Mouse (Mus musculus) heart, postnatal 4 days (tissue): ENCODE measurements around the gene Ttll9. TPM values are rescaled to one million over a fixed set of nuclear protein-coding genes. Genes with fewer than 3 reads are reported as not detected.

Source experiments
- DNase-seq: peaks from one replicate; pipeline ENCODE4 v3.0.0; 2021
- total RNA-seq, 2 experiments: library from RNA; stranded (reverse); gene quantifications; 2 replicates each; pipeline ENCODE4 v1.2.3; 2021

The Ttll9 gene
- total RNA-seq, 2 experiments from 2014 or later: not detected

GRCm38 (mm10) chr2:153051537-153051936, 89.3 kb downstream of the Ttll9 start:
- no peak for DNase-seq

- no peak for DNase-seq
Observed at GRCm38 (mm10) chr2:153052700-153053351, 90.5 kb downstream of the Ttll9 start.

- no peak for DNase-seq
Observed at GRCm38 (mm10) chr2:153053896-153054295, 91.6 kb downstream of the Ttll9 start.

- no peak for DNase-seq
Observed at GRCm38 (mm10) chr2:153055270-153055920, 93.1 kb downstream of the Ttll9 start.

Other genes starting within 250 kb of the Ttll9 start
- gene Id1, start 226.2 kb upstream of the Ttll9 start, total RNA-seq: 10 to 100 TPM; 71.8 to 76.6 TPM
- 10 to 100 TPM; 13.7 to 15.1 TPM for gene Cox4i2, start 208.3 kb upstream of the Ttll9 start, total RNA-seq
- gene Bcl2l1, start 130.8 kb upstream of the Ttll9 start, total RNA-seq: 10 to 100 TPM; 39.0 to 45.0 TPM
- gene Tpx2, start 114.5 kb upstream of the Ttll9 start, total RNA-seq: 10 to 100 TPM; 42.4 to 51.9 TPM
- gene Mylk2, start 51.1 kb upstream of the Ttll9 start, total RNA-seq: under 1 TPM; 0.26 to 0.38 TPM
- 10 to 100 TPM in 1 of 2 experiments, 1 to 10 TPM in 1; 8.1 to 10.6 TPM for gene Foxs1, start 29.3 kb upstream of the Ttll9 start, total RNA-seq
- under 1 TPM; 0.10 to 0.41 TPM for gene Dusp15, start 10.8 kb upstream of the Ttll9 start, total RNA-seq
- 10 to 100 TPM; 52.2 to 54.7 TPM for gene Pdrg1, start 52.9 kb downstream of the Ttll9 start, total RNA-seq
- gene Xkr7, start 69.4 kb downstream of the Ttll9 start, total RNA-seq: not detected
- gene Ccm2l, start 103.5 kb downstream of the Ttll9 start, total RNA-seq: 10 to 100 TPM; 24.1 to 25.3 TPM
- gene Hck, start 146.0 kb downstream of the Ttll9 start, total RNA-seq: 1 to 10 TPM; 1.1 to 1.2 TPM
- 10 to 100 TPM; 68.7 to 73.8 TPM for gene Tm9sf4, start 198.8 kb downstream of the Ttll9 start, total RNA-seq